Mouse (Mus musculus) erythroblast, adult 5-6 weeks (primary cell): Measurements from ENCODE around the gene Pnpla6. TPM values are rescaled to one million over a fixed set of nuclear protein-coding genes. Genes with fewer than 3 reads are reported as not detected.

ENCODE experiments used
- ATAC-seq: replicated peaks from 2 replicates; pipeline ENCODE4 v1.8.0; 2016; ENCODE audit warnings: moderate number of reproducible peaks, mild to moderate bottlenecking, moderate TSS enrichment, inconsistent platforms; ENCODE audit not compliant: poor library complexity, low FRiP score, severe bottlenecking
- total RNA-seq, 2 experiments: library from RNA; stranded (forward) in 1 of 2; stranded (reverse) in 1 of 2; fragments of 150-400 nt in 1 of 2; fragments of 200-764, 138-1000 nt in 1 of 2; gene quantifications; 2 replicates each; pipeline versions ENCODE4 v1.2.3 to v1.2.4; 2015 to 2017; ENCODE audit warnings: low replicate concordance in 2 of 2

Pnpla6 gene
- total RNA-seq, 2 experiments from 2014 or later, result 40.9 to 61.4 TPM

DNA sequence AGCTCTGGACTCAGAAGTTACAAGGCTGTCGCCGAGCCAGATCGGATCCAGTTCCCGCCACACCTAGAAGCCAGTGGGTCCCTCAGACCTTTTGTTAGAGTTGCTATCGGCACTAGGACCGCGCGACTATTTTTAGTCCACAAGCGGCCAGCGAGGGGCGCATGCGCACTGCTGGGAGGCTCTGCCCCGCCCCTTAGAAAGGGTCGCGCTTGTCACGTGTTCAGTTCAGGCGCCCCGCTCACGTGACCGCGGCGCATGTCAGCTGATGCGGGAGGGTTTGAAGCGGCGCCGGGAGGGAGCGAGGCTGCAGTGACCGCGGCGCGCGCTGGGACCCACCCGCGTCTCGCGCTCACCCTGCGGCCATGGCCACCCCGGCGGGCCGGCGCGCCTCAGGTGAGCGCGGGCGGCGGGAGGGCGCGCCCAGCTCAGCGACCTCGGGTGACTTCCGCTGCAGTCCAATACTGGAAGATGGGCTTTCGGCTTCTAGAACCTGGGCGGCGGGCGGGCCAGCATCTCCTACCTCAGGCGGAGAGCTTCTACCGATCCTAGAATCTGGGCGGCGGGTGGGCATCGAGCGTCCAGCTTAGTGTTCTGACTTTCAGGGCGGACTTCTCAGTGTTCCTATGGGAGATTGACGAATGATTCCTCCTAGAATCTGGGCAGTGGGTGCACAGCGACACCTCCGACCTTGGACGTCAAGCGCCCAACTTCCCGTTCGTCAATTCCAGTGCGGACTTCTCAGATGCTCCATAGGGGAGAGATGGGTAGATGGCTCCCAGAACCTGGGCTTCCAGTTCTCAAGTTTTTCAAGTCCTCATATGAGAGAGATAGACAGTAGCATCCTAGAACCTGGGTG lies 14.7 kb upstream of the Pnpla6 start, which contains the start of gene Mcoln1:
Gene Mcoln1, plus strand, starts transcription at position 223 of the 856 bp plus-strand sequence.
- peak; percentile 89 for ATAC-seq

DNA sequence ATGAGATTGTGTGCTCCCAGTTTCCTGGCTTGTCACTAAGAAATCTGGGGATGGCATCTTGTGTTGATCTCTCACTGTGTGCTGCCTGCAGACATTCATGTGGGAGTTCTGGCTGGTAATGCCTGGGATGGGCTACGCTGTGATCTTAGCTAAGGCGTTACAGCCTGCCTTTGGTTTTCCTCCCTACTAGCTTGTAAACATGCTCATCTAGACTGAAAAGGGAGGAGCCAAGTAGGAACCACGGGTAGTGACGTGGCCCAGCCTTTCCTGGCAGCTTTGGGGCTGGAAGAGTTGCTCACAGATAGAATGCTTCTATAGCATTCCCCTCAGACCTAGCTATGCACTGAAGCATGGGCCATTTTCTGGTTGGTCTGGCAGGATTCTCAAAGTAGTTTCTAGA lies 13.0 kb upstream of the Pnpla6 start:
- ATAC-seq, result peak; percentile 52

DNA sequence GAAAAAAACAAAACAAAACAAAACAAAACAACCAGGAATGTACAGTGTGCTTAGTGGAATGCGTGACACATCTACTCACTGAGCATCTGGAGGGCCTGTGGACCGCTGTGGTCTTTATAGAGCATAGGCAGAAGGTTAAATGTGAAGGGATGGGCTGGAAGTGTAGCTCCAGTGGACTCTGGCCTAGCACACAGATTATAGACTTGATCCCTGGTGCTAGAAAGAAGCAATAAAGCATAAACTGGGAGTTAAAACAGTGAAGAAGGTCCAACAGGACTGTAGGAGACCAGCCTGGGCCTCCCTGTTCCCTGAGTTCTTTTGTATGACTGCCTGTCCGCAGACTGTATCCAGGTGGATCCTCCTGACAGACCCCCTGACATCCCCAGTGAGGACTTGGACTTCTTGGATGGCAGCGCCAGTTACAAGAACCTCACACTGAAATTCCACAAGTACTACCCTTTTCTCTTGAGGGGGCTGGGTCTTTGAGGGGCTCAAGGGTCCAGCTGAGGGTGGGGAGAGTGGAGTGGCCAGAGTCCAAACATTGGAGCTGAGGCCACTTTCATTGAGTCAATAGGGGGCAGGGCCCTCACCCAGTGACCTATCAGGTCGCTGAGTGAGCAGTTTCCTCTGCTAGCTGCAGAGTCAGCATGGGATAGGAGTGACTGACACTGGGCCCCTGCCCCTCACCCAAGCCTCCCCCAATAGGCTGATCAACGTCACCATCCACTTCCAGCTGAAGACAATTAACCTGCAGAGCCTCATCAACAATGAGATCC lies 7.0 kb upstream of the Pnpla6 start:
- ATAC-seq, result no peak

- ATAC-seq, result no peak
Observed at GRCm38 (mm10) chr8:3514681-3515247, 420 bp upstream of the Pnpla6 start.

- ATAC-seq, result peak; percentile 52
Observed at GRCm38 (mm10) chr8:3515771-3516417, 710 bp downstream of the Pnpla6 start.

DNA sequence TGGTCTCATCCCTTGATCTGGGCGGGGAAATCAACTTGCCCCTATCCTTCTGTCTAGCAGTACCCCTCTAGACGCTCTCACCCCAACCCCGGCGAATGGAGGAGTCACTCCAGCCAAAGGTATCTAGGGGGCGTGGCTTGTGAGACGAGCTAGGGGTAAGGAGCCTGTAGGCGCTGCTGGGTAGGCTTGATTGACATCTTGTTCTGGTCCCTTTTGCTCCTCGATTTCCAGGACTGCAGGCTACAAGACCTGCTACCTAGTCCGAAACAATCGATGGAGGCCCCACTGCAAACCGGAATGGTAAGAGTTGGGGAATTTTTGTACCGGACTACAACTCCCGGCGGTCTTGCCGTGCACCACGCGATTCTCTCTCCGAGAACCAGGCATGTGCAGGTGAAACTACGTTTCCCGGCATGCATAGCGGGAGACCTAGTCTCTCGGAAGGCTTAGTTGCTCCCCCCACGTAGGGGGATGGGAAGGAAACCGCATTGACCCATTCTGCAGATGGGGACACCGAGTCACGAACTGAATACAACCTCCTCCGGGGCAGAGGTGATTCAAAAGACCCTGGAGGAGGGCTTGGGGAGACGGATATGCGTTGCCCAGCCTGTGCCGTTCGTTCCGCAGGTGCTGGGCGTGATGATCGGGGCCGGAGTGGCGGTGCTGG lies 1.4 kb downstream of the Pnpla6 start:
- ATAC-seq, result peak; percentile 87

DNA sequence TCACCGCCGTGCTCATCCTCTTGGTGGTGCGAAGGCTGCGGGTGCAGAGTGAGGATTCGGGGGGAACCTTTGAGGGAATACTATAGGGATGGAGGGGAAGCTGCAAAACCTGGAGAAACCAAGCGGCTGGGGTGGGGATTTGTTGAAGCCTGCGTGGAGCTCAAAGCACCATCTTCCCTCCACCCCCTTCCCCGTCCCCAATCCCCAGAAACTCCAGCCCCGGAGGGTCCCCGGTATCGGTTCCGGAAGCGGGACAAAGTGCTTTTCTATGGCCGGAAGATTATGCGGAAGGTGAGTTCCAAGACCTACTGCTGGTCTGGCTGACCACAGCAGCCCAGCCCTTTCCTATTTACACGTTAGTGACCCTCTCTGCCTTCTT lies 1.9 kb downstream of the Pnpla6 start:
- ATAC-seq, result no peak

- ATAC-seq, result peak; percentile 95
Observed at GRCm38 (mm10) chr8:3522007-3522697, 7.0 kb downstream of the Pnpla6 start.

DNA sequence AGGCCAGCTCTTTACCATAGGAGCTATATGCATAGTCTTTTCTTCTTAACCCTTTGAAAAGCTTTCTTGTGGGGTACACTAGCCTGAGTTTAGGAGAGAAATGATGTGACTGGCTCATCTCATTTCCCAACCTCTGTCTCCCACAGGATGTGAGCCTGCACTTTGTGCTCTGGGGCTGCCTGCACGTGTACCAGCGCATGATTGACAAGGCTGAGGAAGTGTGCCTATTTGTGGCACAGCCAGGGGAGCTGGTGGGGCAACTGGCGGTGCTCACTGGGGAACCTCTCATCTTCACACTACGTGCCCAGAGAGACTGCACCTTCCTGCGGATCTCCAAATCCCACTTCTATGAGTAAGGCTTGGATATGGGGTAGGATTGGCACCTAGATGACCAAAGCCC lies 15.6 kb downstream of the Pnpla6 start:
- ATAC-seq, result no peak

GRCm38 (mm10) chr8:3531936-3532335 lies 16.8 kb downstream of the Pnpla6 start:
- no peak for ATAC-seq

GRCm38 (mm10) chr8:3536053-3536841 lies 21.1 kb downstream of the Pnpla6 start:
- ATAC-seq, result peak; percentile 89

- no peak for ATAC-seq
Observed at GRCm38 (mm10) chr8:3536940-3537339, 21.8 kb downstream of the Pnpla6 start.

- no peak for ATAC-seq
Observed at GRCm38 (mm10) chr8:3537666-3538065, 22.5 kb downstream of the Pnpla6 start.

DNA sequence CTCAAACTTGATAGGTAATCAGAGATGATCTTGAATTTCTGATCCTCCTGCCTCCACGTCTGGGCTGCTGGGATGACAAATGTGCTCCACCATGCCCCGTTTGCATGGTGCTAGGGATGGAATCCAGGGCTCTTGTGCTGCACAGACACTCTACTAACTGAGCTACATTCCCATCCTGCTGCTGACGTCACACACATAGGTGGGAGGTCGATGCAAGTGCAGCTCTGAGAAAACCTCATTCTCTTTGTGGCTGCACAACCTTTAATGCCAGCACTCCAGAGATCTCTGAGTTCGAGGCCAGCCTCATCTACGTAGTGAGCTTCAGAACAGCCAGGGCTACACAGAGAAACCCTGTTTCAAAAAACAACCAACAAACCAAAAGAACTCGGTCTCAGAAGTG lies 24.0 kb downstream of the Pnpla6 start:
- ATAC-seq, result no peak

- ATAC-seq, result no peak
Observed at GRCm38 (mm10) chr8:3540076-3540475, 24.9 kb downstream of the Pnpla6 start.

DNA sequence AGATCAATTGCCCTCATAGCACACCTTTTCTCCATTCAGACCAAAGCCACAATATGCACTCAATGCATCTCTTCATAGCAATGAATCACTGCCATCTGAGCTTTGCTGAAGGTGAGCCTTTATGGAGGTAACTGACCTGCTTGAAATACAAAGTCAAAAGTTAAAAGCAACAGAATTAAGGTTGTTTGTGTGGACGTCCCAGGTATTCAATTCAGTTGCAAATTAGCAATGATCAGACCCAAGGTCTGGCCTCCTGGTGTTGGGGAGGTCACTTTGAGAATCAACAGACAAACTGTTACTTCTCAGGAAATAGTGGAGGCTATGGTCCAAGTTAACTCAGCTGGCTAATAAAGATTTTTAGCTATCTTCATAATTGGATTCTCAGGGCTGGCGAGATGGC lies 31.3 kb downstream of the Pnpla6 start:
- ATAC-seq, result no peak

DNA sequence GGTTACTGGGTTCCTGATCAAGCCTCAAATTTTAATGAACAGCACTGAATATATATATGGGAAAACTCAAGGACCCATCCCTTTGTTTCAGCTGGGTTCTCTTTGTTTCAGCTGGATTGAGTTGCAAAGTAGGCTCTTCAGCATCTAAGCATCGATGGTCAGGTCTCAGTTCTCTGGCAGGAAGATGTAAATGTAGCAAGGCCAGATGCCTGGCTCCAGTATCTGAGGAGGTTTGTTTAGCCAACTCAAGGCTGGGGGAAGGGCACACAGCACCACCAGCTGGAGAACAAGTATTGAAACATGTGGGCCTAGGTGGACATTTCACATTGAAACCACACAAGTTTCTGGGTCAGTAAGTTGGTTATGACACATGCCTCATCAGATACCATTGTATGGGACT lies 37.1 kb downstream of the Pnpla6 start:
- ATAC-seq, result no peak

GRCm38 (mm10) chr8:3556114-3556513 lies 40.9 kb downstream of the Pnpla6 start:
- ATAC-seq, result peak; percentile 78; the same call in 1 of the 2 replicates
